Mouse (Mus musculus) ES-Bruce4 (cell line): Measurements from ENCODE around the gene B4galt2.

Experiments used
- CTCF ChIP-seq: IDR thresholded peaks from one replicate; pipeline ENCODE4 v1.8.1; 2011; ENCODE audit warnings: low read depth, low read length
- EP300 ChIP-seq: IDR thresholded peaks from 2 replicates; pipeline ENCODE4 v1.6.1; 2011; ENCODE audit warnings: low read depth, low read length; ENCODE audit not compliant: insufficient read depth
- POLR2A ChIP-seq: IDR thresholded peaks from one replicate; pipeline ENCODE4 v1.8.1; 2011; ENCODE audit warnings: low read length; ENCODE audit not compliant: insufficient read depth

GRCm38 (mm10) chr4:117906196-117906595 is 22.9 kb upstream of the B4galt2 start:
- no peak for TF ChIP-seq POLR2A
- no peak for TF ChIP-seq CTCF
- no peak for TF ChIP-seq EP300
